In genomic region chr15:69456191-69456770, GRCm38 (mm10) we compare ENCODE assay signal across 19 mouse cellular contexts.
DNase-seq lines count a peak whose midpoint lies in the region; ATAC-seq lines count a peak whose summit lies in the region.
"Had no signal": no experiment of that assay in that cellular context is flagged by ENCODE, and none has a peak within 500 bp of the region (broad histone marks: within the 10 kb centered on the region; RNA-seq: fewer than 3 reads in every experiment).

No protein-coding gene starts in this region.

- H3K36me3 ChIP-seq in forebrain, embryonic 11.5 days (ENCODE audit: control insufficient read depth, insufficient read depth, low read length): no peaks in the 10 kb centered on the region
- no peaks in the 10 kb centered on the region for H3K36me3 ChIP-seq in forebrain, embryonic 14.5 days (ENCODE audit: control insufficient read depth, insufficient read depth, low read length)
- H3K36me3 ChIP-seq: embryonic facial prominence, embryonic 13.5 days; forebrain, embryonic 12.5 days had no signal

- DNase-seq in forebrain, embryonic 11.5 days (ENCODE audit: low spot score): no peak
- no peak for DNase-seq in forebrain, embryonic 14.5 days (ENCODE audit: low spot score)
- DNase-seq in Muller cell, postnatal 12 days (ENCODE audit: inconsistent ontology term): peak; percentile 92
- peak; percentile 59 for DNase-seq in retina, embryonic 14.5 days (ENCODE audit: low spot score)
- no peak for DNase-seq in lung, postnatal 25 days (ENCODE audit: low spot score)
- no peak for DNase-seq in neural tube, embryonic 10.5 days (ENCODE audit: extremely low spot score, low spot score)
- DNase-seq: adrenal gland, adult 8-10 months; adrenal gland, postnatal 14 days; adrenal gland, postnatal 36 days; cerebellum, adult 11-12 months; cerebellum, adult 2 months; cerebellum, adult 9-10 months; cerebellum, postnatal 10 days; cerebellum, postnatal 25 days; forebrain, postnatal 0 days had no signal

- no peak overlapping the region for H3K4me2 ChIP-seq in forebrain, embryonic 11.5 days (ENCODE audit: low read depth, low read length, severe bottlenecking)
- no peak overlapping the region for H3K4me2 ChIP-seq in forebrain, embryonic 14.5 days (ENCODE audit: low read length)
- H3K4me2 ChIP-seq: embryonic facial prominence, embryonic 13.5 days; forebrain, embryonic 12.5 days had no signal

- H3K27ac ChIP-seq in forebrain, embryonic 11.5 days (ENCODE audit: low read depth, low read length): no peak overlapping the region
- no peak overlapping the region for H3K27ac ChIP-seq in forebrain, embryonic 14.5 days (ENCODE audit: low read depth, low read length)
- H3K27ac ChIP-seq: embryonic facial prominence, embryonic 13.5 days; forebrain, embryonic 12.5 days had no signal

- H3K9ac ChIP-seq in forebrain, embryonic 11.5 days (ENCODE audit: low read length): no peak overlapping the region
- H3K9ac ChIP-seq in forebrain, embryonic 14.5 days (ENCODE audit: low read length): no peak overlapping the region
- H3K9ac ChIP-seq: embryonic facial prominence, embryonic 13.5 days; forebrain, embryonic 12.5 days; forebrain, postnatal 0 days had no signal

- 54% methylated on average over 4 of the region's 4 CpGs for WGBS in forebrain, embryonic 11.5 days
- WGBS in forebrain, embryonic 14.5 days: 20% methylated on average over 4 of the region's 4 CpGs

- no peak overlapping the region for H3K4me3 ChIP-seq in forebrain, embryonic 11.5 days (ENCODE audit: low read depth, low read length)
- H3K4me3 ChIP-seq in forebrain, embryonic 14.5 days (ENCODE audit: low read depth, low read length): no peak overlapping the region
- H3K4me3 ChIP-seq: embryonic facial prominence, embryonic 13.5 days; forebrain, embryonic 12.5 days had no signal

- no peaks in the 10 kb centered on the region for H3K9me3 ChIP-seq in forebrain, embryonic 11.5 days (ENCODE audit: control insufficient read depth, low read length)
- no peaks in the 10 kb centered on the region for H3K9me3 ChIP-seq in forebrain, embryonic 14.5 days (replicated peaks; ENCODE audit: control insufficient read depth, low read length)
- H3K9me3 ChIP-seq: embryonic facial prominence, embryonic 13.5 days; forebrain, embryonic 12.5 days had no signal

- ATAC-seq in forebrain, embryonic 11.5 days (replicated peaks; ENCODE audit: low FRiP score): 0 out of 2 replicates have a peak, but pooled peaks have one; percentile 28
- no peak for ATAC-seq in forebrain, embryonic 14.5 days
- ATAC-seq: activated CD4-positive, CD25-positive, alpha-beta regulatory T cell, adult 4 months; forebrain, postnatal 0 days; Patski had no signal

- no peaks in the 10 kb centered on the region; the same call in 1 of the 2 replicates for H3K4me1 ChIP-seq in forebrain, embryonic 11.5 days (replicated peaks; ENCODE audit: control insufficient read depth, insufficient read depth, low read length)
- H3K4me1 ChIP-seq in forebrain, embryonic 14.5 days (ENCODE audit: control insufficient read depth, insufficient read depth, low read length): no peaks in the 10 kb centered on the region; the same call in 1 of the 2 replicates
- H3K4me1 ChIP-seq: embryonic facial prominence, embryonic 13.5 days had no signal

- no peaks in the 10 kb centered on the region for H3K27me3 ChIP-seq in forebrain, embryonic 11.5 days (ENCODE audit: control insufficient read depth, insufficient read depth, low read length)
- H3K27me3 ChIP-seq in forebrain, embryonic 14.5 days (replicated peaks; ENCODE audit: control insufficient read depth, insufficient read depth, low read length): no peaks in the 10 kb centered on the region
- H3K27me3 ChIP-seq: embryonic facial prominence, embryonic 13.5 days; forebrain, embryonic 12.5 days had no signal

Comparison
In these comparisons a context has a peak if more than half of its experiments do, and no peak if none do; other contexts are left out.
1. DNase-seq: peak in Muller cell, postnatal 12 days (single experiment) and retina, embryonic 14.5 days (single experiment); none in forebrain, embryonic 11.5 days (single experiment), forebrain, embryonic 14.5 days (single experiment), lung, postnatal 25 days (single experiment) and neural tube, embryonic 10.5 days (single experiment).